Mouse (Mus musculus): ENCODE measurements around the gene Olfr23.
"Not testable (repeated sequence)": the region's sequence is repeated elsewhere in the genome, so short reads cannot be mapped to it uniquely, and the experiment has no call there.

Gene Olfr23

DNA sequence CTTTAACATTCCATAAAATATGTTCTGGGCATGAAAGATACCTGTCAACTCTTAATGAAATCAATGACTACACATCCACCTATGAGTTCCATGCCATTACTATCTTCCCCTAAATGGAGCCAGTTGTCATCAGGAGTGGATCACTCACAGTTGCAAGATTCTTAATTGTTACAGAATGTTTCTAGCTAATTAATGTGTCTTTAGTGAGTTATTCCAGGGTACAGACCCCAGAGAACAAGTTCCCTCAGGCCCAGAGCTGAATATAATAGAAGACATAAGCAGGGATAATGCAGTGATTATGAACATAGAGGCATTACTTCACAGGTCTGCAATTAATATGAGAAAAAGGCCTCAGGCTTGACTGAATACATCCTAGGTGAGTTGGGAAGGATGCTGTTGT is at the start of gene Olfr23:
Gene Olfr23, plus strand, starts transcription at position 301 of the 400 bp plus-strand sequence.
- no peak for DNase-seq

DNA sequence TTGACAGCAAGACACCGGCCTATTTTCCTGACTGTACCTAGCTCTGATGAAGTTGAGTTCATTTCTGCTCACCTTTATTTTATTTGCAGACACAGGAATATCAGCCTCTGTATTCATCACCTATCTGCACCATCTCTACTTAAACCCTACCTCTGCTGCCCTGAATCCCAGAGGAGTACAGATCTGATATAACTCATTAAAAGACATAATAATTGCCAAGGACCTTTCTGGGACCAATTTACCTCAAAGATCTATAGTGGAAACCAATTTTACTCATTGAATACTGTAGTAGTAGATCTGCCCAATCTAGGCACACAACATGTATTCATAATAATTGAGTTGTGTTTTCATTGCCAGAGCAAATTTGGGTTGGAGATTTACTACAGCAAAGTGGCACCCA is 45.8 kb upstream of the Olfr23 start, which contains the start of gene Olfr394:
Gene Olfr394, minus strand, starts transcription at position 101 of the 400 bp plus-strand sequence.
- DNase-seq: no peak

DNA sequence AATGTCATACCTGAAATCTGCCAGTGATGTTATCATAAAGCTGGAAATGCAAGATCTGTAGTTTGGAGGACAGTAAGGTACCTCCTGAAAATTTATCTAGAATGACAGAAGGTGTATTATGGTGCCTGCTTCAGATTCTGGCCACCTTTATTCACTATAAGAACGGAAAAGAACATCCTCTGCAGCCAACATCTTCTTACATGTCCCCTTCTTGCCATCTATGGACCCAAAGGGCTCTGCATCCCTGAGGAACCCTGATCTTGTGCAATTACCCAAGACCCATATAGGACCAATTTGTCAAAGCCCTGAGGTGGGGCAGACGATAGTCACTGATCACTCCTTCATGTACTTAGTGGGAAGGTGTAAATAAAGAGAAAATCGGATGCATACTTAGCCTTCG is 27.3 kb upstream of the Olfr23 start, which contains the start of gene Olfr395:
Gene Olfr395, minus strand, starts transcription at position 101 of the 400 bp plus-strand sequence.
- not testable (repeated sequence) for DNase-seq

DNA sequence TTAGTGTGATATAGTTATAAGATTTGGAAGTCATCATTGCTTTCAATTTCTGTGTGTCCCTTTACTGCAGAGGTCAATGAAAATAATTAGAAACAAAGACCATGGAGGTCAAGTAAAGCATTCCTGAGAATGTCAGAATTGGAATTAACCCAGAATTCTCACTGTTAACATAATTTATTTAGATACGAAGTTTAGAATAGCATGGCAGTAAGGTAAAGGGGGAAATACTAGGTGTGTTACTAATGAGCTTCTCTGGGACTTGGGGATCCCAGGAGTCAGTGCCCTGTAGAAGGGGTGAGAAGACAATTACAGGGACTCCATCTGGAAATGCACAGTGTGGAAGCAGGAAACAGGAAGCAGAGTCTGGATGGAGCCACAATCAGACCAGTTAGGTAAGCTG is 24.0 kb downstream of the Olfr23 start, which contains the start of gene Olfr397:
Gene Olfr397, plus strand, starts transcription at position 301 of the 400 bp plus-strand sequence.
- DNase-seq: no peak

- DNase-seq: no peak
Measured at GRCm38 (mm10) chr11:73990307-73990706, 53.8 kb downstream of the Olfr23 start, which contains the start of gene Olfr398. TSS of gene Olfr398 (minus strand) at chr11:73990407.

All from cerebellum, postnatal 14 days (tissue).